Comparison of ENCODE assay signal across 9 mouse cellular contexts in the genomic region with DNA sequence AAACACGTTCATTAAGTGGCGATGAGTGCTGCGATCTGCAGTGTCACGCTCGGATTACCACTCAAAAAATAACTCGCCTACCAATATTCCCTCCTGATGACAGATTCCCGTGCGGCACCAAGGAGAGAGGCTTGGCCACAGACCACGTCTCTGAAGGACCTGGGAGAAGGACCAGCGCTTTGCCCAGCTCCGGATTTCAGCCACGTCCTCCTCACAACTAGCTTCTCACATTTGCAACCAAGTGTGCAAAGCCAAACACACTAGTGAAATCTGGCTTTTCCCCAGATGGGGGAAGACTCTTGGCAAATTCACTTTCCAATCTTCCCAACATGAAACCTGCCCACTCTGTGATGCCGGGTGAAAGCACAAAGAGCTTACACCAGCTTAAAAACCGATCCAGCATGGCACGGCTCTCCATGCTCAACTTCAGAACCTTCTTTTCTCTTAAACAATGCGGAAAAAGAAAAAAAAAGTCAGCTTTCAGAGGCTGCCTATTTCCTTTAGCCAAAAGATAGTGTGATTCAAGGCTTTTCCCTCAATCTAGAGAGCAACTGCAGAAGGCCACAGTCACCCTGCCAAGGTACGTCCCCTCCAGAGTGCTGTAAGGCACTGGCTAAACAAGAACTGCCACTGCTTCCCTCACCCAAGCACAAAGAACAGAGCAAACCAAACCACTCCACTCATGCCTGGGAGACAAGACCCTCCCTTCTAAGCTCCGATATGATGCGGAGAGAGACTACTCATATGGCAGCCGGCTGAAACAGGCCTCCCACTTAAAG.
DNase-seq lines count a peak whose midpoint lies in the region; ATAC-seq lines count a peak whose summit lies in the region.
"Had no signal": no experiment of that assay in that cellular context is flagged by ENCODE, and none has a peak within 500 bp of the region (broad histone marks: within the 10 kb centered on the region; RNA-seq: fewer than 3 reads in every experiment).

No protein-coding gene starts in this region.

- H3K27me3 ChIP-seq in heart, embryonic 13.5 days (replicated peaks) = peaks cover 15% of the 10 kb centered on the region; the same call in 1 of the 2 replicates
- H3K27me3 ChIP-seq in forebrain, embryonic 15.5 days = no peaks in the 10 kb centered on the region
- H3K27me3 ChIP-seq in midbrain, embryonic 10.5 days (ENCODE audit: low read depth, poor library complexity, severe bottlenecking) = peaks cover 48% of the 10 kb centered on the region

- peak overlapping the region; percentile 87 for H3K4me2 ChIP-seq in heart, embryonic 13.5 days
- H3K4me2 ChIP-seq in forebrain, embryonic 15.5 days (replicated peaks) = peak overlapping the region; percentile 85

- H3K36me3 ChIP-seq in heart, embryonic 13.5 days = peaks cover 7% of the 10 kb centered on the region
- H3K36me3 ChIP-seq in forebrain, embryonic 15.5 days = no peaks in the 10 kb centered on the region
- peaks cover 55% of the 10 kb centered on the region for H3K36me3 ChIP-seq in midbrain, embryonic 10.5 days

- DNase-seq in heart, adult 18-20 months = no peak
- DNase-seq in adrenal gland, postnatal 36 days = peak; percentile 48 to 50
- DNase-seq in midbrain, embryonic 10.5 days (ENCODE audit: low spot score) = no peak
- DNase-seq in frontal cortex, adult 2 months (ENCODE audit: extremely low spot score in 1 of 2, low spot score in 1 of 2) = no peak
- no peak for DNase-seq in cerebellum, postnatal 36 days
- no peak for DNase-seq in layer of hippocampus, adult 11-12 months (ENCODE audit: low spot score)
- DNase-seq: kidney, postnatal 25 days had no signal

- peaks cover 79% of the 10 kb centered on the region for H3K4me1 ChIP-seq in heart, embryonic 13.5 days
- peaks cover 76% of the 10 kb centered on the region for H3K4me1 ChIP-seq in forebrain, embryonic 15.5 days
- H3K4me1 ChIP-seq in midbrain, embryonic 10.5 days = peaks cover 85% of the 10 kb centered on the region

- H3K9ac ChIP-seq in heart, embryonic 13.5 days = peak overlapping the region; percentile 88
- peak overlapping the region; percentile 80 for H3K9ac ChIP-seq in forebrain, embryonic 15.5 days (replicated peaks)

- 69% methylated on average over 20 of the region's 20 CpGs for WGBS in heart, embryonic 13.5 days
- 49% methylated on average over 20 of the region's 20 CpGs for WGBS in forebrain, embryonic 15.5 days
- WGBS in midbrain, embryonic 10.5 days = 64% methylated on average over 20 of the region's 20 CpGs

- ATAC-seq in heart, embryonic 13.5 days (ENCODE audit: extremely low read depth, insufficient number of reproducible peaks, low FRiP score, low TSS enrichment) = no peak
- no peak for ATAC-seq in forebrain, embryonic 15.5 days (replicated peaks)

- peak overlapping the region; percentile 73 for H3K4me3 ChIP-seq in heart, embryonic 13.5 days
- H3K4me3 ChIP-seq in forebrain, embryonic 15.5 days = peak overlapping the region; percentile 75
- H3K4me3 ChIP-seq in midbrain, embryonic 10.5 days = peak overlapping the region; percentile 93

- H3K27ac ChIP-seq in heart, embryonic 13.5 days (replicated peaks) = 0 out of 2 replicates have a peak overlapping the region, but pooled peaks have one; percentile 8
- H3K27ac ChIP-seq in forebrain, embryonic 15.5 days (replicated peaks) = peak overlapping the region; percentile 87
- H3K27ac ChIP-seq in midbrain, embryonic 10.5 days (replicated peaks) = peak overlapping the region; percentile 94

- no peaks in the 10 kb centered on the region for H3K9me3 ChIP-seq in heart, embryonic 13.5 days
- no peaks in the 10 kb centered on the region for H3K9me3 ChIP-seq in forebrain, embryonic 15.5 days
- H3K9me3 ChIP-seq in midbrain, embryonic 10.5 days (replicated peaks) = no peaks in the 10 kb centered on the region

Comparison
In these comparisons a context has a peak if more than half of its experiments do, and no peak if none do; other contexts are left out.
1. H3K27ac ChIP-seq: peak in every context shown above with its lines; median percentile 94 in midbrain, embryonic 10.5 days; 87 in forebrain, embryonic 15.5 days; 8 in heart, embryonic 13.5 days.
2. DNase-seq: peak in adrenal gland, postnatal 36 days (2 of 2); none in heart, adult 18-20 months (0 of 2), midbrain, embryonic 10.5 days (single experiment), frontal cortex, adult 2 months (0 of 2), cerebellum, postnatal 36 days (0 of 2) and layer of hippocampus, adult 11-12 months (single experiment).
3. Peak in every context shown above with its lines, with median percentiles within 50 percentile points of each other: H3K4me3 ChIP-seq.